Mouse (Mus musculus) layer of hippocampus, postnatal 14 days (tissue): ENCODE measurements at regions not wholly inside any gene's neighbourhood (a gene's known extent, or its start where the extent isn't known, plus 50 kb on each side); places are given as distances from the start of the nearest gene placed in this dataset.
A peak's percentile ranks its signal among the peaks of the same experiment; 100 is the strongest.

Source experiments
- DNase-seq, 2 experiments: peaks; one replicate each; pipeline ENCODE4 v3.0.0; 2021 to 2022; ENCODE audit warnings: low spot score in 2 of 2, mixed read lengths in 1 of 2

- no peak for DNase-seq
These were observed 282.2 kb upstream of the Cdh6 start for GRCm38 (mm10) chr15:13455560-13456219.

- DNase-seq = no peak
These were observed 276.9 kb upstream of the Cdh6 start for GRCm38 (mm10) chr15:13450385-13450784.

GRCm38 (mm10) chr15:13434608-13435007 is 261.1 kb upstream of the Cdh6 start:
- no peak for DNase-seq

GRCm38 (mm10) chr15:13432971-13433370 is 259.5 kb upstream of the Cdh6 start:
- DNase-seq = no peak

GRCm38 (mm10) chr15:13419616-13420015 is 246.1 kb upstream of the Cdh6 start:
- no peak for DNase-seq

- DNase-seq = no peak
These were observed 236.7 kb upstream of the Cdh6 start for GRCm38 (mm10) chr15:13410065-13410688.

- DNase-seq = peak in 1 of 2 experiments; percentile 11
These were observed 219.7 kb upstream of the Cdh6 start for GRCm38 (mm10) chr15:13393155-13393554.

- no peak for DNase-seq
These were observed 217.9 kb upstream of the Cdh6 start for GRCm38 (mm10) chr15:13391331-13391730.

GRCm38 (mm10) chr15:13384815-13385214 is 211.3 kb upstream of the Cdh6 start:
- no peak for DNase-seq

GRCm38 (mm10) chr15:13375590-13375989 is 202.1 kb upstream of the Cdh6 start:
- no peak for DNase-seq

GRCm38 (mm10) chr15:13368799-13369198 is 195.3 kb upstream of the Cdh6 start:
- no peak for DNase-seq

- no peak for DNase-seq
These were observed 193.9 kb upstream of the Cdh6 start for GRCm38 (mm10) chr15:13367291-13367954.

- DNase-seq = no peak
These were observed 193.1 kb upstream of the Cdh6 start for GRCm38 (mm10) chr15:13366606-13367005.

GRCm38 (mm10) chr15:13360741-13361140 is 187.3 kb upstream of the Cdh6 start:
- no peak for DNase-seq

GRCm38 (mm10) chr15:13359026-13359425 is 185.6 kb upstream of the Cdh6 start:
- no peak for DNase-seq

GRCm38 (mm10) chr15:13350321-13350720 is 176.8 kb upstream of the Cdh6 start:
- DNase-seq = no peak

GRCm38 (mm10) chr15:13336392-13336791 is 162.9 kb upstream of the Cdh6 start:
- DNase-seq = no peak

- no peak for DNase-seq
These were observed 151.0 kb upstream of the Cdh6 start for GRCm38 (mm10) chr15:13324439-13324838.

- DNase-seq = no peak
These were observed 147.3 kb upstream of the Cdh6 start for GRCm38 (mm10) chr15:13320599-13321348.

- peak in 1 of 2 experiments; percentile 18 for DNase-seq
These were observed 131.1 kb upstream of the Cdh6 start for GRCm38 (mm10) chr15:13304562-13304961.

GRCm38 (mm10) chr15:13303456-13303855 is 130.0 kb upstream of the Cdh6 start:
- DNase-seq = no peak

- no peak for DNase-seq
These were observed 129.2 kb upstream of the Cdh6 start for GRCm38 (mm10) chr15:13302672-13303071.
